In the genomic region with DNA sequence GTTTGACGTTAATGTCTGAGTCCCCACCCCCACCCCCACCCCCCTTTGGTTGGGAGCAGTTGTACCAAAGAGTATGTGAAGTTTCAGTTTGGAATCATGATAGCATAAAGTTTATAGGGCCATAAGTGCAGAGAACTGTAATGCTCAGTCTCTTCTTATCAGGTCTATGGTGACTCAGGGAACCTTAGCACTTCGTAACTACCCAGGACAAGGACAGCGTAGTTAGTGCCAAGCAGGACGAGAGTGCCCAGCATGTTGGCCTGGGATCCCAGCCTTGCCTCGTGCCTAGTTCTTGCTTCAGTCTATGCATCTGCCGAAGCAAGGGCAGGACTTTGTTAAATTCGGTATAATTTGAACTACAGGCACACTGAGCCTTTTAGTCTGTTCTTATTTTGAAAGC, we compare ENCODE assay signal across 16 mouse cellular contexts. TPM values are rescaled to one million over a fixed set of nuclear protein-coding genes. Genes with fewer than 3 reads are reported as not detected.
"Had no signal": no experiment of that assay in that cellular context is flagged by ENCODE, and none has a peak within 500 bp of the region (broad histone marks: within the 10 kb centered on the region; RNA-seq: fewer than 3 reads in every experiment).

No protein-coding gene starts in this region.

- H3K4me2 ChIP-seq: limb, embryonic 13.5 days; midbrain, embryonic 15.5 days; neural tube, embryonic 13.5 days had no signal

- H3K27me3 ChIP-seq: limb, embryonic 13.5 days; midbrain, embryonic 15.5 days; neural tube, embryonic 13.5 days had no signal

- ATAC-seq: midbrain, embryonic 15.5 days had no signal

- DNase-seq: kidney, adult 9 months; kidney, postnatal 36 days; layer of hippocampus, adult 9-11 months; layer of hippocampus, postnatal 36 days; lung, adult 18-20 months; right cerebral cortex, postnatal 25 days; thymus, postnatal 4 days had no signal

- H3K9me3 ChIP-seq: limb, embryonic 13.5 days; midbrain, embryonic 10.5 days; midbrain, embryonic 15.5 days; neural tube, embryonic 13.5 days had no signal

- H3K4me3 ChIP-seq: limb, embryonic 13.5 days; midbrain, embryonic 10.5 days; midbrain, embryonic 15.5 days; neural tube, embryonic 13.5 days had no signal

- H3K27ac ChIP-seq: kidney, postnatal 0 days; limb, embryonic 13.5 days; liver, embryonic 14.5 days; midbrain, embryonic 10.5 days; midbrain, embryonic 15.5 days; neural tube, embryonic 13.5 days; stomach, postnatal 0 days had no signal

- H3K4me1 ChIP-seq: limb, embryonic 13.5 days; midbrain, embryonic 10.5 days; midbrain, embryonic 15.5 days; neural tube, embryonic 13.5 days had no signal

- H3K9ac ChIP-seq: limb, embryonic 13.5 days; liver, embryonic 14.5 days; midbrain, embryonic 15.5 days; neural tube, embryonic 13.5 days had no signal

RNA-seq across cellular contexts. Expression of a gene that starts 28.5 kb away (rescaled TPM):
- total RNA-seq: liver, adult 2 months had no signal
- polyA plus RNA-seq: liver, adult 2 months; lung, embryonic 16.5 days; midbrain, embryonic 10.5 days; midbrain, embryonic 15.5 days had no signal
